Mouse (Mus musculus) gonadal fat pad, adult 2 months (tissue): ENCODE data around the gene Olfr139. TPM values are rescaled to one million over a fixed set of nuclear protein-coding genes. Genes with fewer than 3 reads are reported as not detected.

Experiments used
- DNase-seq: peaks from one replicate; pipeline ENCODE4 v3.0.0-alpha.2; 2012; ENCODE audit warnings: low read depth
- polyA plus RNA-seq: library from polyadenylated mRNA; depleted of rRNA; stranded (reverse); fragments of >200 nt; gene quantifications from 2 replicates; pipeline ENCODE4 v1.2.3, GENCODE M21; 2012; rRNA removed

Olfr139 gene
- not detected in 2 replicates for polyA plus RNA-seq

DNA sequence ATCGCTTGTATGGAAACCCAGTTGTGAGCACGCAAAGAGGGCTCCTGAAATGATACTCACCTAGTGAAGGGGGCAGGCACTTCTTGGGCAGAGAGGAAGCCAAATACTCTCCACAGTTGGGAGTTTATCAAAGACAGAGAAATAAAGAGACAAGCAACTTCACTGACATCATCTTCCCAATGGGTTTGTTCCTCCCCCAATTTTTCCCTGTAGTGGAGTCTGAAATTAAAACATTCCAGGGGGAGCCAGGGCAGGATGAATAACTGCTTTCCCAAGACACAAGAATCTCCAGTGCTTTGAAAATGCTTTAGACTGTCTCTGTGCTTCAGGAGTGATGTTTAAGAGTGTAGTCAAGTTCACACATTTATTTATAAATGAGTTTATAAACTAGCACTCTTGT is at the start of gene Olfr139, which contains the start of gene Olfr399:
TSS of gene Olfr139 (minus strand) at position 101 of the 400 bp plus-strand sequence.
TSS of gene Olfr399 (minus strand) at position 165 of the 400 bp plus-strand sequence.
- no peak for DNase-seq

DNA sequence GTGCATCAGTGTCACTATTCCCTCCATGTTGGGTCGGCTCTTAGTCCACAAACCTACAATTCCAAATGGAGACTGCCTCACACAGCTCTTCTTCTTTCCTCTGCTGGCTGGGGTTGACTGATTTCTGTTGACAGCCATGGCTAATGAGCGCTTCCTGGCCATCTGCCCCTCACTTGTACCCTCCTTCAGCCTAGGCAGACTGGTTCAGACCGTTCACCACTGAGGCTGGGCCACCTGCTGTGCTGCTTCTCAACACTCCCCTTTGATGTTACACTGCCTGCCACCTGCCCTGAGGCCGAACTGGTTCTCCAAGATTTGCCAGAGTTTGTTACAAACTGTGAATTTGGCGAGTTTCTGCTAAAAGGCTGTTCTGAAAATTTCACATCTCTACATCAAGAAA is 48.7 kb upstream of the Olfr139 start:
- no peak for DNase-seq

DNA sequence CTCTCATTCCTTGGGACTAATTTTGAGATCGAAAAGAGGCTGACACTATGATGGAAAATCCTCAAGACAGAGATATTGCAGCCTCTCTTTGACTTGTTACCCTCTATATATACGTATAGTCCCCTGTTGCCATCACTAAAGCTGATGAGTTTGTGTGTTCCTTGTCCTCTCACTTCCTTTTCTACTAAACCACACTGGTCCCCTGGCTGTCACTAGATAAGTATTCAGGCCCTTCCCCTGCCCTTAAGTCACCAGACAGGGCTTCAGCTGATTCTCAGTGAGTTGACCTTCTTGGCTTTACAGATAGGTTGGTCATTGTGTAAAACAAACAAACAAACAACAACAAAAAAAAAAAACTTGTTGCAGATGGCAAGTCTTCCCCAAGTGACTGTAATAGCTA is 45.2 kb upstream of the Olfr139 start:
- no peak for DNase-seq

DNA sequence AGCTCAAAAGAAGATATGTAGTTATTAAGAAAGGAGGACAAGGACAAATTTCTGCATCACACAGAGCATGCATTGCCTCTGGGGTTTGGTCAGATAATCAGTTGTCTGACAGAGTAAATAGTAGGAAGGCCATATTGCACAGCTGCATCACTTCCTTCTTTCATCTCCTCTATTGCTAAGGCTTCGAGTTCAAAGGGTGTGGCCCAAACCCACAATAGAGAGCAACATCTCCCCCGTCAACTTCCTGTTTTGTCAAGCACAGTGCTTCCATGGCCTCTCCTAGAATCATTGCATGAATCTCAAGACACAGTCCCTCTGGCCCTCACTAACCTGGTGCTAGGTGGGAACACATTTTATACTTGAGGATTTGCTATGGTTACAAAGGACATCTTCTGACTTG is 44.4 kb upstream of the Olfr139 start:
- no peak for DNase-seq

DNA sequence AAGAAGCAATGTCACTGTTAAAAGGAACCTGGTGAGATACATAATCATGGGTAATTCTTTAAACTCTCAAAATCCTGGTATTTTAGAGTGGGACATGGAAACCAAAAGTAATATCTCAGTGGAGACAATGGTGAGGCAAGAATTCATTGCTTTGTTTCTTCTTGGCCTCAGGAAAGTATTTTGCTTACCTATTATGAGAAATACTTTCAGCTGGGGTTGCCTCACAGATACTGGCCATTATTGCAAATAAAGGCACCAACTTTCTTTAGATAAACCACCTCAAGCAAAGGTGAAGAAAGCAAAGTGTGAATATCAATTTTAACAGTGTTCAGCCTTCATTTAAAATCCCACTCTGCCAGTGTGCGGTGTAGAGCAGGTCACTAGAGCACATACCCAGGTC is 13.3 kb upstream of the Olfr139 start, which contains the start of gene Zfp616:
TSS of gene Zfp616 (plus strand) at position 301 of the 400 bp plus-strand sequence.
- no peak for DNase-seq

DNA sequence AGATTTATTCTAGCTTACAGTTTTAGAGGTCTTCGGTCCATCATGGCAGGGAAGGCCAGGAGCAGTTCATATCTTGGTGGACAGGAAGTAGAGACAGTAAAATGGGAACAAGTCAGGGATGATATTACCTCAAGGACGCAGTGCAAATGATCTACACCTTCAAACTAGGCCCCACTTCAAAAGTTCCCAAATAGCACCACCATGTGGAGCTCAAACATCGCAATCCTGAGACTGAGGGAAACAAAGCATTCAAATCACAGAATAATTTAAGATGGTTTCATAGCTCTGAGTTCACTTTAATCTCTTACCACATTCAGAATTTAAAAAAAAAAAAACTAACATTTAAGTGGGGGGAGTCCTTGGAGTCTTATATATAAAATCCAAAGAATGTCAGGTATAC is 5.0 kb downstream of the Olfr139 start:
- no peak for DNase-seq

Other genes with a start within 250 kb of the Olfr139 start
- gene Olfr392, start 239.5 kb downstream of the Olfr139 start, polyA plus RNA-seq, result not detected in 2 replicates
- not detected in 2 replicates for gene Olfr393, start 205.1 kb downstream of the Olfr139 start, polyA plus RNA-seq
- not detected in 2 replicates for gene Olfr394, start 165.8 kb downstream of the Olfr139 start, polyA plus RNA-seq
- not detected in 2 replicates for gene Olfr395, start 147.3 kb downstream of the Olfr139 start, polyA plus RNA-seq
- not detected in 2 replicates for gene Olfr23, start 119.9 kb downstream of the Olfr139 start, polyA plus RNA-seq
- not detected in 2 replicates for gene Olfr397, start 95.7 kb downstream of the Olfr139 start, polyA plus RNA-seq
- not detected in 2 replicates for gene Olfr398, start 66.1 kb downstream of the Olfr139 start, polyA plus RNA-seq
- gene Olfr399, start 64 bp upstream of the Olfr139 start, polyA plus RNA-seq, result not detected in 2 replicates
- not detected in 2 replicates for gene Zfp616, start 13.4 kb upstream of the Olfr139 start, polyA plus RNA-seq
- gene Olfr401, start 57.2 kb upstream of the Olfr139 start, polyA plus RNA-seq, result not detected in 2 replicates
- not detected in 2 replicates for gene Olfr402, start 97.0 kb upstream of the Olfr139 start, polyA plus RNA-seq
- not detected in 2 replicates for gene Olfr403, start 129.7 kb upstream of the Olfr139 start, polyA plus RNA-seq
- gene Olfr43, start 154.8 kb upstream of the Olfr139 start, polyA plus RNA-seq, result not detected in 2 replicates
- gene Olfr406, start 203.3 kb upstream of the Olfr139 start, polyA plus RNA-seq, result not detected in 2 replicates
- not detected in 2 replicates for gene Olfr59, start 227.2 kb upstream of the Olfr139 start, polyA plus RNA-seq